In the genomic region with DNA sequence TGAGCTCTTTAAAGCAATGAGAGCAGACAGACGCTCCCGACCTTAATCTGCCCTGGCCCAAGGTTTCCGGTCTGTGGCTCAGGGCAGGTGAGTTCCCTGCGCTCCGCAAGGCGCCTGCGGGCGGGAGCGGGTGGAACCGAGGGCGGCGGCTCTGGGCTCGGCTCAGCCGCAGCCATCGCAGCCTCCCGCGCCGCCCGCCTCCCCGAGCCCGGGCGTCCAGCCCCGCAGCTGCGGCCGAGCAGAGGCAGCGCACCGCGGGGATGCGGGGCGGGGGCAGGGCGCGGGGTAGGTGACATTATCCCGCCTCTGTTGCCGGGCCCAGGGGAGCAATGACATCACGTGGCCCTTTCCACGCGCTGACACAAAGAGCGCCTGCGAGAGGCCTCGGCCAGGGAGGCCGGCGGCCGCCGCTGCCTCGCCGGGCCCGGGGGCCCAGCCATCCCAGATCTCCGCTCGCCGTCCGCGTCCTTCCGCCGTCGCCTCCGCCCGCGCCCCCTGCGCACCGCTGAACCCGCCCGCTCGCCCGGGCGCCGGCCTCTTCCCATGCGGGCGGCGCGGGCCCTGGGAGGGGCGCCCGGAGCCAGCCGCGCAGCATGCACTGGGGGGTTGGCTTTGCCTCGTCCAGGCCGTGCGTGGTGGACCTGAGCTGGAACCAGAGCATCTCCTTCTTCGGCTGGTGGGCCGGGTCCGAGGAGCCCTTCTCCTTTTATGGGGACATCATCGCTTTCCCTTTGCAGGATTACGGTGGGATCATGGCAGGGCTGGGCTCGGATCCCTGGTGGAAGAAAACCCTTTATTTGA, we compare ENCODE assay signal across 8 mouse cellular contexts. TPM values are rescaled to one million over a fixed set of nuclear protein-coding genes. Genes with fewer than 3 reads are reported as not detected.
A peak's percentile ranks its signal among the peaks of the same experiment; 100 is the strongest.
DNase-seq lines count a peak whose midpoint lies in the region; ATAC-seq and TF ChIP-seq lines count a peak whose summit lies in the region.

Gene Faxc, plus strand, starts transcription at position 359 of the 801 bp plus-strand sequence.

- peak; percentile 91 for ATAC-seq in forebrain, embryonic 11.5 days (replicated peaks; ENCODE audit: low FRiP score)
- peak; percentile 79 for ATAC-seq in heart, embryonic 14.5 days (ENCODE audit: insufficient number of reproducible peaks, insufficient read depth, low FRiP score, low read depth)
- ATAC-seq in kidney, postnatal 0 days (replicated peaks; ENCODE audit: low FRiP score, low read depth) = peak; percentile 86
- peak; percentile 58 for ATAC-seq in liver, embryonic 11.5 days (replicated peaks; ENCODE audit: low FRiP score)
- ATAC-seq in neural tube, embryonic 12.5 days (ENCODE audit: low FRiP score, low read depth) = peak; percentile 93

- WGBS in forebrain, embryonic 11.5 days = under 1% methylated on average over 82 of the region's 83 CpGs
- WGBS in heart, embryonic 14.5 days = under 1% methylated on average over 47 of the region's 83 CpGs
- WGBS in kidney, postnatal 0 days = under 1% methylated on average over 69 of the region's 83 CpGs
- WGBS in liver, embryonic 11.5 days = 1% methylated on average over 71 of the region's 83 CpGs
- under 1% methylated on average over 77 of the region's 83 CpGs for WGBS in neural tube, embryonic 12.5 days

- peak; percentile 42 for DNase-seq in brain, embryonic 18.5 days (ENCODE audit: low read depth, low spot score)
- peak; percentile 84 for DNase-seq in forebrain, embryonic 11.5 days (ENCODE audit: low spot score)
- DNase-seq in kidney, postnatal 0 days (ENCODE audit: low spot score) = peak; percentile 47
- DNase-seq in liver, embryonic 11.5 days (ENCODE audit: low spot score) = peak; percentile 56
- peak; percentile 52 for DNase-seq in urinary bladder, postnatal 14 days (ENCODE audit: low spot score)

- no peaks in the 10 kb centered on the region for H3K4me1 ChIP-seq in ES-Bruce4 (ENCODE audit: control insufficient read depth, insufficient read depth, low read length)
- peaks cover 5% of the 10 kb centered on the region; the same call in 1 of the 2 replicates for H3K4me1 ChIP-seq in forebrain, embryonic 11.5 days (replicated peaks; ENCODE audit: control insufficient read depth, insufficient read depth, low read length)
- H3K4me1 ChIP-seq in heart, embryonic 14.5 days (ENCODE audit: control insufficient read depth in 2 of 2, insufficient read depth in 2 of 2, low read length in 2 of 2) = peaks cover 0 to 4% of the 10 kb centered on the region in 2 experiments; a peak in 1 of 4 replicates
- H3K4me1 ChIP-seq in kidney, postnatal 0 days (replicated peaks; ENCODE audit: insufficient read depth, low read length) = peaks cover 4% of the 10 kb centered on the region; the same call in 1 of the 2 replicates
- H3K4me1 ChIP-seq in liver, embryonic 11.5 days (replicated peaks; ENCODE audit: control insufficient read depth, insufficient read depth, low read length) = no peaks in the 10 kb centered on the region; the same call in 1 of the 2 replicates
- peaks cover 21% of the 10 kb centered on the region for H3K4me1 ChIP-seq in neural tube, embryonic 12.5 days

- TF ChIP-seq CTCF in ES-Bruce4 (IDR thresholded peaks at IDR 0.05; ENCODE audit: low read depth, low read length) = no peak
- no peak for TF ChIP-seq CTCF in kidney, postnatal 0 days (IDR thresholded peaks at IDR 0.05; ENCODE audit: low read depth)

- H3K9me3 ChIP-seq in ES-Bruce4 (replicated peaks; ENCODE audit: control insufficient read depth, insufficient read depth, low read length, poor library complexity, severe bottlenecking) = no peaks in the 10 kb centered on the region
- no peaks in the 10 kb centered on the region for H3K9me3 ChIP-seq in forebrain, embryonic 11.5 days (ENCODE audit: control insufficient read depth, low read length)
- no peaks in the 10 kb centered on the region for H3K9me3 ChIP-seq in heart, embryonic 14.5 days (ENCODE audit: control insufficient read depth, low read length)
- H3K9me3 ChIP-seq in kidney, postnatal 0 days (replicated peaks; ENCODE audit: low read length) = no peaks in the 10 kb centered on the region
- no peaks in the 10 kb centered on the region for H3K9me3 ChIP-seq in liver, embryonic 11.5 days (ENCODE audit: control insufficient read depth, low read length)
- H3K9me3 ChIP-seq in neural tube, embryonic 12.5 days = no peaks in the 10 kb centered on the region

- TF ChIP-seq POLR2A in ES-Bruce4 (IDR thresholded peaks at IDR 0.05; ENCODE audit: insufficient read depth, low read length) = no peak

- H3K27ac ChIP-seq in ES-Bruce4 (ENCODE audit: insufficient read depth, low read length) = no peak within 1 kb of the TSS
- peak within 1 kb of the TSS; percentile 32; the same call in 1 of the 2 replicates for H3K27ac ChIP-seq in forebrain, embryonic 11.5 days (ENCODE audit: low read depth, low read length)
- H3K27ac ChIP-seq in heart, embryonic 14.5 days (replicated peaks in 1 of 2; ENCODE audit: control insufficient read depth in 1 of 2, insufficient read depth in 1 of 2, low read depth in 2 of 2, low read length in 2 of 2) = peak within 1 kb of the TSS in 1 of 2 experiments; percentile 62; a peak in 3 of 4 replicates
- peak within 1 kb of the TSS; percentile 57 for H3K27ac ChIP-seq in kidney, postnatal 0 days
- no peak within 1 kb of the TSS for H3K27ac ChIP-seq in liver, embryonic 11.5 days (ENCODE audit: low read depth, low read length)
- peak within 1 kb of the TSS; percentile 83 for H3K27ac ChIP-seq in neural tube, embryonic 12.5 days

- peak within 1 kb of the TSS; percentile 93 for H3K4me3 ChIP-seq in ES-Bruce4 (ENCODE audit: low read depth, low read length)
- H3K4me3 ChIP-seq in forebrain, embryonic 11.5 days (ENCODE audit: low read depth, low read length) = peak within 1 kb of the TSS; percentile 54
- peak within 1 kb of the TSS; percentile 69 to 79 for H3K4me3 ChIP-seq in heart, embryonic 14.5 days (ENCODE audit: control insufficient read depth in 1 of 2, insufficient read depth in 1 of 2, low read depth in 1 of 2, low read length in 2 of 2)
- peak within 1 kb of the TSS; percentile 71 for H3K4me3 ChIP-seq in kidney, postnatal 0 days (replicated peaks; ENCODE audit: low read depth, low read length)
- H3K4me3 ChIP-seq in liver, embryonic 11.5 days (ENCODE audit: low read depth, low read length) = peak within 1 kb of the TSS; percentile 59
- peak within 1 kb of the TSS; percentile 75 for H3K4me3 ChIP-seq in neural tube, embryonic 12.5 days

- peak within 1 kb of the TSS; percentile 97 for H3K9ac ChIP-seq in ES-Bruce4 (ENCODE audit: low read depth, poor library complexity, severe bottlenecking)
- H3K9ac ChIP-seq in forebrain, embryonic 11.5 days (ENCODE audit: low read length) = peak within 1 kb of the TSS; percentile 85
- H3K9ac ChIP-seq in heart, embryonic 14.5 days (ENCODE audit: low read length) = peak within 1 kb of the TSS; percentile 84
- peak within 1 kb of the TSS; percentile 78 for H3K9ac ChIP-seq in kidney, postnatal 0 days (ENCODE audit: low read depth, low read length)
- H3K9ac ChIP-seq in liver, embryonic 11.5 days (ENCODE audit: low read depth, low read length) = peak within 1 kb of the TSS; percentile 66
- peak within 1 kb of the TSS; percentile 97 for H3K9ac ChIP-seq in neural tube, embryonic 12.5 days

- 0 out of 2 replicates have a peak, but pooled peaks cover 5% of the 10 kb centered on the region for H3K27me3 ChIP-seq in ES-Bruce4 (ENCODE audit: control insufficient read depth, insufficient read depth, low read length, poor library complexity, severe bottlenecking)
- no peaks in the 10 kb centered on the region for H3K27me3 ChIP-seq in forebrain, embryonic 11.5 days (ENCODE audit: control insufficient read depth, insufficient read depth, low read length)
- no peaks in the 10 kb centered on the region for H3K27me3 ChIP-seq in heart, embryonic 14.5 days (ENCODE audit: control insufficient read depth, insufficient read depth, low read length)
- no peaks in the 10 kb centered on the region for H3K27me3 ChIP-seq in kidney, postnatal 0 days (ENCODE audit: insufficient read depth, low read length)
- peaks cover 27% of the 10 kb centered on the region for H3K27me3 ChIP-seq in liver, embryonic 11.5 days (replicated peaks; ENCODE audit: control insufficient read depth, insufficient read depth, low read length)
- H3K27me3 ChIP-seq in neural tube, embryonic 12.5 days (replicated peaks) = no peaks in the 10 kb centered on the region

- H3K36me3 ChIP-seq in ES-Bruce4 (ENCODE audit: control insufficient read depth, insufficient read depth, low read length, poor library complexity, severe bottlenecking) = no peaks in the 10 kb centered on the region
- H3K36me3 ChIP-seq in forebrain, embryonic 11.5 days (ENCODE audit: control insufficient read depth, insufficient read depth, low read length) = no peaks in the 10 kb centered on the region
- no peaks in the 10 kb centered on the region for H3K36me3 ChIP-seq in heart, embryonic 14.5 days (ENCODE audit: control insufficient read depth, insufficient read depth, low read length)
- no peaks in the 10 kb centered on the region for H3K36me3 ChIP-seq in kidney, postnatal 0 days (ENCODE audit: insufficient read depth, low read length)
- no peaks in the 10 kb centered on the region for H3K36me3 ChIP-seq in liver, embryonic 11.5 days (ENCODE audit: control insufficient read depth, insufficient read depth, low read length)
- 0 out of 2 replicates have a peak, but pooled peaks cover 3% of the 10 kb centered on the region for H3K36me3 ChIP-seq in neural tube, embryonic 12.5 days

- peak within 1 kb of the TSS; percentile 71 for H3K4me2 ChIP-seq in forebrain, embryonic 11.5 days (ENCODE audit: low read depth, low read length, severe bottlenecking)
- peak within 1 kb of the TSS; percentile 87 for H3K4me2 ChIP-seq in heart, embryonic 14.5 days (ENCODE audit: low read length)
- peak within 1 kb of the TSS; percentile 99 for H3K4me2 ChIP-seq in kidney, postnatal 0 days (ENCODE audit: low read length)
- H3K4me2 ChIP-seq in liver, embryonic 11.5 days = peak within 1 kb of the TSS; percentile 86
- peak within 1 kb of the TSS; percentile 75 for H3K4me2 ChIP-seq in neural tube, embryonic 12.5 days (replicated peaks)

- no peak for TF ChIP-seq EP300 in ES-Bruce4 (IDR thresholded peaks at IDR 0.05; ENCODE audit: insufficient read depth, low read depth, low read length)

RNA-seq across cellular contexts. Expression of gene Faxc, which starts in this region (rescaled TPM):
- polyA plus RNA-seq in ES-Bruce4 (2011; ENCODE audit: insufficient read depth, insufficient read length, low read depth, missing spikeins) = 7.7 and 7.8 TPM in 2 replicates
- polyA plus RNA-seq in forebrain, embryonic 11.5 days (2014; fragmentation: Nextera tagmentation; extraction: Ambion mirVana) = 20.6 and 21.6 TPM in 2 replicates
- polyA plus RNA-seq in heart, embryonic 14.5 days (2014; fragmentation: Nextera tagmentation; extraction: Ambion mirVana) = 3.8 and 4.1 TPM in 2 replicates
- 1.7 and 2.0 TPM in 2 replicates for polyA plus RNA-seq in kidney, postnatal 0 days (2015; fragmentation: Nextera tagmentation; extraction: Ambion mirVana)
- polyA plus RNA-seq in liver, embryonic 11.5 days (2014; fragmentation: Nextera tagmentation; extraction: Ambion mirVana) = 1.4 and 1.8 TPM in 2 replicates
- 25.0 and 28.1 TPM in 2 replicates for polyA plus RNA-seq in neural tube, embryonic 12.5 days (2016; fragmentation: Nextera tagmentation; extraction: Ambion mirVana)

Comparison
In these comparisons a context has a peak if more than half of its experiments do, and no peak if none do; other contexts are left out.
1. H3K27ac ChIP-seq: peak in forebrain, embryonic 11.5 days (single experiment), kidney, postnatal 0 days (single experiment) and neural tube, embryonic 12.5 days (single experiment); none in ES-Bruce4 (single experiment) and liver, embryonic 11.5 days (single experiment).
2. Peak in every context shown above with its lines, with median percentiles within 50 percentile points of each other: H3K4me3 ChIP-seq, H3K9ac ChIP-seq, DNase-seq, ATAC-seq and H3K4me2 ChIP-seq.